9 mouse cellular contexts compared by ENCODE assay signal in the genomic region with DNA sequence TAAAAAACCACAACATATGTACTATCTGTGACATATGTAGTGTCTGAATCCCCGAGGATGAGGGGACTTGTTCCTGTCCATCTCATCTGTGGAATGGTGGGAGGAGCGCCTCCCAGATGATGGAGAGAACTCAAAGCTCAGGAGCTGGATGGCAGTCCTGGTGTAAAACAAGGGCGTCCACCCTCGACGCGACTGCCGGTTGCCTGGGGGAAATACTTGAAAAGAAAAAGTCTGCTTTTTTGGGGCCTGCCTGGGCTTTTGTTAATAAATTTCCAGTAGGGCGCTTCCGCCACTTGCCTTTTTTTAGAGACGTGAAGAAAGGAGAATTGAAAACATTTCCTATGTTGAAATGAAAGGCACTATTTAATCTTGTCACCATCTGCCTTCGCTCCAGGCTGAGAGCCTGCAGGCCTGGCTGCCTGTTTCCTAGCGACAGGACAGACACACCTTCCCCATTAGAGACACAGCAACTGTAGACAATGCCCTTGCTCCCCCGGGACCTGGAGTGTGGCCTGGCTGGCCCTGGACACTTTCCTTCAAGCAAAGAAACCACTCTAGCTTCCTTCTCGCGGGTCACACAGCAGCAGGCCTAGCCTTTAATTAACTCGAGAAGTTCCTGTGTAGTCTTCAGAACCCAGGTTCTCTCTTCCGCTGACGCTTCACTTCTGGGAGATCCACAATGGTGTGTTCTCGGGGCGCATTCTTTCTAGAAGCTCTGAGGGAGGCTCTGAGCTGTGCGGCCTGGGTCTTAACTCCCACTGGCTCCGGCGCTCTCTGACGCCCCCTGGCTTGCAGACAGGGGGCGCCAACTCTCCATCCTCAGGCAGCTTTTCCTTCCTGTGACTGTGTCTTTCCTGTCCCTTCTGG. TPM values are rescaled to one million over a fixed set of nuclear protein-coding genes. Genes with fewer than 3 reads are reported as not detected.
DNase-seq lines count a peak whose midpoint lies in the region; ATAC-seq and TF ChIP-seq lines count a peak whose summit lies in the region.
"Had no signal": no experiment of that assay in that cellular context is flagged by ENCODE, and none has a peak within 500 bp of the region (broad histone marks: within the 10 kb centered on the region; RNA-seq: fewer than 3 reads in every experiment).

No protein-coding gene starts in this region.

- no peaks in the 10 kb centered on the region for H3K36me3 ChIP-seq in CH12.LX (replicated peaks in 1 of 2; ENCODE audit: control insufficient read depth in 1 of 2, insufficient read depth in 1 of 2, low read length in 1 of 2)
- no peaks in the 10 kb centered on the region for H3K36me3 ChIP-seq in embryonic facial prominence, embryonic 10.5 days (replicated peaks)
- H3K36me3 ChIP-seq in heart, embryonic 14.5 days (ENCODE audit: control insufficient read depth, insufficient read depth, low read length), result no peaks in the 10 kb centered on the region
- no peaks in the 10 kb centered on the region for H3K36me3 ChIP-seq in kidney, embryonic 15.5 days
- H3K36me3 ChIP-seq in liver, adult 2 months (ENCODE audit: control insufficient read depth, insufficient read depth, low read length), result no peaks in the 10 kb centered on the region

- no peak overlapping the region for H3K4me3 ChIP-seq in CH12.LX (replicated peaks in 1 of 3; ENCODE audit: low read depth in 2 of 3, low read length in 2 of 3, poor library complexity in 1 of 3)
- H3K4me3 ChIP-seq in embryonic facial prominence, embryonic 10.5 days, result 0 out of 2 replicates have a peak overlapping the region, but pooled peaks have one; percentile 18
- H3K4me3 ChIP-seq in heart, embryonic 14.5 days (ENCODE audit: control insufficient read depth in 1 of 2, insufficient read depth in 1 of 2, low read depth in 1 of 2, low read length in 2 of 2), result 0 out of 4 replicates have a peak overlapping the region, but pooled peaks of 1 of the 2 experiments have one; percentile 8
- H3K4me3 ChIP-seq in kidney, embryonic 15.5 days (replicated peaks), result no peak overlapping the region
- H3K4me3 ChIP-seq in liver, adult 2 months (ENCODE audit: insufficient read depth, low read depth, low read length), result no peak overlapping the region

- H3K4me2 ChIP-seq in CH12.LX (ENCODE audit: insufficient read depth, low read depth, poor library complexity, severe bottlenecking), result no peak overlapping the region
- peak overlapping the region; percentile 47 for H3K4me2 ChIP-seq in heart, embryonic 14.5 days (ENCODE audit: low read length)
- H3K4me2 ChIP-seq in kidney, embryonic 15.5 days, result 0 out of 2 replicates have a peak overlapping the region, but pooled peaks have one; percentile 17

- no peak for TF ChIP-seq EP300 in CH12.LX (IDR thresholded peaks at IDR 0.05; ENCODE audit: low read length)

- no peaks in the 10 kb centered on the region for H3K9me3 ChIP-seq in CH12.LX (replicated peaks; ENCODE audit: low read length)
- H3K9me3 ChIP-seq in embryonic facial prominence, embryonic 10.5 days, result no peaks in the 10 kb centered on the region
- no peaks in the 10 kb centered on the region for H3K9me3 ChIP-seq in heart, embryonic 14.5 days (ENCODE audit: control insufficient read depth, low read length)
- H3K9me3 ChIP-seq in kidney, embryonic 15.5 days (replicated peaks), result no peaks in the 10 kb centered on the region

- H3K4me1 ChIP-seq in CH12.LX (ENCODE audit: control insufficient read depth in 1 of 2, insufficient read depth in 2 of 2), result no peaks in the 10 kb centered on the region
- H3K4me1 ChIP-seq in embryonic facial prominence, embryonic 10.5 days, result peaks cover 23% of the 10 kb centered on the region
- H3K4me1 ChIP-seq in heart, embryonic 14.5 days (ENCODE audit: control insufficient read depth in 2 of 2, insufficient read depth in 2 of 2, low read length in 2 of 2), result peaks cover 5 to 13% of the 10 kb centered on the region in 2 experiments; a peak in 3 of 4 replicates
- peaks cover 11% of the 10 kb centered on the region for H3K4me1 ChIP-seq in kidney, embryonic 15.5 days
- H3K4me1 ChIP-seq in liver, adult 2 months (ENCODE audit: control insufficient read depth, insufficient read depth, low read length), result no peaks in the 10 kb centered on the region

- dilution Hi-C loops in CH12.LX (cut with MboI; ENCODE audit: extremely low pct_ligation_motif_present, extremely low pct_unique_long_range_greater_than_20kb, low sequenced_read_pairs), result no loop called here

- no peaks in the 10 kb centered on the region for H3K79me2 ChIP-seq in CH12.LX (replicated peaks; ENCODE audit: control insufficient read depth, extremely low read depth, insufficient read depth, poor library complexity, severe bottlenecking)
- no peaks in the 10 kb centered on the region for H3K79me2 ChIP-seq in liver, adult 2 months (ENCODE audit: control insufficient read depth, insufficient read depth, low read length)

- peak; percentile 54 for TF ChIP-seq RAD21 in CH12.LX (IDR thresholded peaks at IDR 0.05; ENCODE audit: low read depth, low read length)

- no peak for TF ChIP-seq POLR2A in CH12.LX (IDR thresholded peaks at IDR 0.05; ENCODE audit: low read depth, low read length)
- TF ChIP-seq POLR2A in liver, adult 2 months (IDR thresholded peaks at IDR 0.05; ENCODE audit: extremely low read depth, insufficient read depth, low read length), result no peak

- ATAC-seq in heart, embryonic 14.5 days (ENCODE audit: insufficient number of reproducible peaks, insufficient read depth, low FRiP score, low read depth), result no peak; the same call in 1 of the 2 replicates
- ATAC-seq in kidney, embryonic 15.5 days (replicated peaks; ENCODE audit: low FRiP score), result 0 out of 2 replicates have a peak, but pooled peaks have one; percentile 62

- H3K27ac ChIP-seq in CH12.LX (ENCODE audit: insufficient read depth, low read depth), result no peak overlapping the region
- H3K27ac ChIP-seq in embryonic facial prominence, embryonic 10.5 days (replicated peaks), result peak overlapping the region; percentile 67
- H3K27ac ChIP-seq in heart, embryonic 14.5 days (replicated peaks in 1 of 2; ENCODE audit: control insufficient read depth in 1 of 2, insufficient read depth in 1 of 2, low read depth in 2 of 2, low read length in 2 of 2), result no peak overlapping the region; a peak in 1 of 4 replicates
- H3K27ac ChIP-seq in kidney, embryonic 15.5 days, result 0 out of 2 replicates have a peak overlapping the region, but pooled peaks have one; percentile 32
- no peak overlapping the region for H3K27ac ChIP-seq in liver, adult 2 months (replicated peaks; ENCODE audit: insufficient read depth, low read depth, low read length)

- no peaks in the 10 kb centered on the region for H3K27me3 ChIP-seq in CH12.LX (replicated peaks)
- H3K27me3 ChIP-seq in embryonic facial prominence, embryonic 10.5 days (replicated peaks; ENCODE audit: low read depth, poor library complexity, severe bottlenecking), result peaks cover 16% of the 10 kb centered on the region
- no peaks in the 10 kb centered on the region for H3K27me3 ChIP-seq in heart, embryonic 14.5 days (ENCODE audit: control insufficient read depth, insufficient read depth, low read length)
- H3K27me3 ChIP-seq in kidney, embryonic 15.5 days, result no peaks in the 10 kb centered on the region
- H3K27me3 ChIP-seq in liver, adult 2 months (ENCODE audit: control insufficient read depth, insufficient read depth, low read length), result no peaks in the 10 kb centered on the region

- WGBS in embryonic facial prominence, embryonic 10.5 days, result 23% methylated on average over 25 of the region's 25 CpGs
- WGBS in heart, embryonic 14.5 days, result 17% methylated on average over 25 of the region's 25 CpGs
- 34% methylated on average over 25 of the region's 25 CpGs for WGBS in kidney, embryonic 15.5 days
- WGBS in liver, adult 2 months, result 55% methylated on average over 25 of the region's 25 CpGs

- no peak overlapping the region for H3K9ac ChIP-seq in CH12.LX (ENCODE audit: insufficient read depth, low read depth)
- H3K9ac ChIP-seq in heart, embryonic 14.5 days (ENCODE audit: low read length), result peak overlapping the region; percentile 26; the same call in 1 of the 2 replicates
- no peak overlapping the region for H3K9ac ChIP-seq in kidney, embryonic 15.5 days
- H3K9ac ChIP-seq in liver, adult 2 months (ENCODE audit: low read depth, low read length), result no peak overlapping the region

- peak in 1 of 2 experiments; percentile 67; a peak in 2 of 4 replicates for TF ChIP-seq CTCF in CH12.LX (conservative IDR thresholded peaks at IDR 0.05 in 1 of 2, IDR thresholded peaks at IDR 0.05 in 1 of 2; ENCODE audit: low read depth in 2 of 2, low read length in 2 of 2)
- peak; percentile 47 for TF ChIP-seq CTCF in liver, adult 2 months (IDR thresholded peaks at IDR 0.05; ENCODE audit: low read depth, low read length)

- in situ Hi-C loops in CH12.LX (cut with MboI; ENCODE audit: low pct_ligation_motif_present, low pct_unique_long_range_greater_than_20kb, low sequenced_read_pairs), result loop anchor here (25.0 kb wide), 1 partner anchor 635 kb away; no protein-coding TSS in a partner anchor

- DNase-seq in CH12.LX (ENCODE audit: extremely low read depth) (peak; percentile 13), ZHBTc4 (ENCODE audit: low read depth, low spot score) (peak; percentile 90)
- peak; percentile 70 for DNase-seq in embryonic facial prominence, embryonic 10.5 days (ENCODE audit: low spot score)
- DNase-seq in liver, adult 2 months (ENCODE audit: extremely low read depth, low read depth, low spot score), result no peak
- peak; percentile 65 to 76 for DNase-seq in right cerebral cortex, postnatal 10 days (ENCODE audit: low spot score in 2 of 2)
- DNase-seq in Muller cell, postnatal 12 days (ENCODE audit: inconsistent ontology term), result no peak

TF ChIP-seq in CH12.LX, 34 proteins besides CTCF, POLR2A, EP300 and RAD21:
- TF ChIP-seq SMC3 (IDR thresholded peaks at IDR 0.05; ENCODE audit: low read depth, low read length), result peak; percentile 54
- TF ChIP-seq MAFK (IDR thresholded peaks at IDR 0.05; ENCODE audit: insufficient replicate concordance, low read length), result no peak

RNA-seq across cellular contexts. Expression of gene Rpl36-ps4, which starts 43.3 kb away (rescaled TPM):
- total RNA-seq in CH12.LX (2012; rRNA removed), result not detected in 2 replicates
- not detected in 2 replicates for total RNA-seq in CH12.LX (2014; rRNA removed)
- polyA plus RNA-seq in CH12.LX (2012; ENCODE audit: insufficient read length, low read depth), result not detected in 2 replicates
- not detected in 2 replicates for polyA plus RNA-seq in embryonic facial prominence, embryonic 10.5 days (2016; fragmentation: Nextera tagmentation; extraction: Ambion mirVana)
- not detected in 2 replicates for polyA plus RNA-seq in heart, embryonic 14.5 days (2014; fragmentation: Nextera tagmentation; extraction: Ambion mirVana)
- not detected in 2 replicates for polyA plus RNA-seq in kidney, embryonic 15.5 days (2015; fragmentation: Nextera tagmentation; extraction: Ambion mirVana)
- not detected in 2 replicates for total RNA-seq in liver, adult 2 months (2014; rRNA removed)
- not detected in 2 replicates for polyA plus RNA-seq in liver, adult 2 months (2012; rRNA removed)
- polyA plus RNA-seq: frontal cortex, adult 2 months had no signal

Comparison
In these comparisons a context has a peak if more than half of its experiments do, and no peak if none do; other contexts are left out.
1. DNase-seq: peak in CH12.LX (single experiment), ZHBTc4 (single experiment), embryonic facial prominence, embryonic 10.5 days (single experiment) and right cerebral cortex, postnatal 10 days (2 of 2); none in liver, adult 2 months (single experiment) and Muller cell, postnatal 12 days (single experiment).
2. H3K27ac ChIP-seq: peak in embryonic facial prominence, embryonic 10.5 days (single experiment) and kidney, embryonic 15.5 days (single experiment); none in CH12.LX (single experiment), heart, embryonic 14.5 days (0 of 2) and liver, adult 2 months (single experiment).